Mouse (Mus musculus) embryonic facial prominence, embryonic 12.5 days (tissue): ENCODE results near the gene Gle1. TPM values are rescaled to one million over a fixed set of nuclear protein-coding genes. Genes with fewer than 3 reads are reported as not detected.
A peak's percentile ranks its signal among the peaks of the same experiment; 100 is the strongest.
"Not testable (repeated sequence)": the region's sequence is repeated elsewhere in the genome, so short reads cannot be mapped to it uniquely, and the experiment has no call there.

ENCODE experiments used
- ATAC-seq: fragments of 200-750 bp; cut with Nextera tagmentation; 2 replicates; pipeline ENCODE4 v1.8.0; 2017; ENCODE audit not compliant: insufficient number of reproducible peaks, insufficient read depth, low FRiP score, low TSS enrichment
- H3K27ac ChIP-seq: fragments of 300-500 bp; sonication (generic); 2 replicates; pipeline ENCODE4 v1.5.1; 2016; ENCODE audit warnings: mild to moderate bottlenecking
- H3K27me3 ChIP-seq: fragments of 300-500 bp; sonication (generic); 2 replicates; pipeline ENCODE4 v1.6.1; 2016; ENCODE audit warnings: mild to moderate bottlenecking, moderate library complexity
- H3K36me3 ChIP-seq: fragments of 300-500 bp; sonication (generic); 2 replicates; pipeline ENCODE4 v1.6.1; 2016; ENCODE audit warnings: mild to moderate bottlenecking
- H3K4me1 ChIP-seq: fragments of 300-500 bp; sonication (generic); 2 replicates; pipeline ENCODE4 v1.6.1; 2016
- H3K4me2 ChIP-seq: fragments of 300-500 bp; sonication (generic); replicated peaks from 2 replicates; pipeline ENCODE4 v1.6.1; 2016; ENCODE audit warnings: mild to moderate bottlenecking, moderate library complexity
- H3K4me3 ChIP-seq: fragments of 300-500 bp; sonication (generic); 2 replicates; pipeline ENCODE4 v1.5.1; 2016; ENCODE audit warnings: mild to moderate bottlenecking
- H3K9ac ChIP-seq: fragments of 300-500 bp; sonication (generic); 2 replicates; pipeline ENCODE4 v1.6.1; 2016; ENCODE audit warnings: mild to moderate bottlenecking, moderate library complexity
- H3K9me3 ChIP-seq: fragments of 300-500 bp; sonication (generic); 2 replicates; pipeline ENCODE4 v1.6.1; 2016; ENCODE audit warnings: mild to moderate bottlenecking, moderate library complexity
- WGBS: fragments of 180-500 bp; shearing (Covaris S2); methylation state at CpG from one replicate; pipeline ENCODE4 v1.1.7; 2016; 5-methylcytosine and 5-hydroxymethylcytosine counted together
- polyA plus RNA-seq: library from polyadenylated mRNA; unstranded; fragments of >200 nt; fragmentation: Nextera tagmentation; extraction: Ambion mirVana; gene quantifications from 2 replicates; pipeline ENCODE4 v1.2.1, GENCODE M21; 2016

Gle1 gene
- 69.3 and 72.3 TPM in 2 replicates for polyA plus RNA-seq

DNA sequence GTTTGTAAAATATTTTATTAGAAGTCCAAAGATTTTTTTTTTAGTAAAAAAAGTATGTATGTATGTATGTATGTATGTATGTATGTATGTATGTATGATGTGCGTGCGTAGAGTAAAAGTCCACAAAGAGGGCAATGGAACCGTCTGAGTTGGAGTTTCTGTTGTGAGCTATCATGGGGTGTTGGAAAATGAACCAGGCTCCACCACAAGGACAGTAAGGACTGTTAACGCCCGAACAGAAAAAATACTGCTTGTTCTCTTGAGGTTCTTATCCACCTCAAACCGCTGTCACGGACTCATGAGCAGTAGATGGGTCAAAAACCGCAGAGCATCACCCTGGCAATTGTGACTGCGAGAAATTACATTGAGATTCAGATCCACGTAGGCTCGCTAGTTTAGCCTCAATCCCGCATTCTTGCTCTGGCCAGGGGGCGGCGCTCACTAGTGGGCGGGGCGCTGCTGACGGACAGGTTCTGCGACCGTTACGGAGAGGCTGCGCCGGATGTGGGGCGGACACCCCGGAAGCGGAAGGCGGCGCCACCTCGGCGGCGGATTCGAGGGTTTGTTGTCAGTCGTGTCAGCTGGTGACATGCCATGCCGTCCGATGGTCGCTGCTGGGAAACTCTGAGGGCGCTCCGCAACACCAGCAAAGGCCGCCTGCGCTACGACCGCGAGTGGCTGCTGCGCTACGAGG, at the start of gene Gle1:
Gene Gle1 (plus strand): TSS at position 521 of the 694 bp plus-strand sequence.
- H3K27me3 ChIP-seq: no peaks in the 10 kb centered on the region
- WGBS: 3% methylated on average over 44 of the region's 44 CpGs
- peak within 1 kb of the TSS; percentile 69 for H3K4me2 ChIP-seq
- H3K4me1 ChIP-seq: peaks cover 5% of the 10 kb centered on the region
- no peaks in the 10 kb centered on the region for H3K9me3 ChIP-seq
- peak within 1 kb of the TSS; percentile 70 for H3K9ac ChIP-seq
- H3K36me3 ChIP-seq: peaks cover 39% of the 10 kb centered on the region
- ATAC-seq: peak; percentile 95
- H3K4me3 ChIP-seq: peak within 1 kb of the TSS; percentile 88
- H3K27ac ChIP-seq: peak within 1 kb of the TSS; percentile 83

DNA sequence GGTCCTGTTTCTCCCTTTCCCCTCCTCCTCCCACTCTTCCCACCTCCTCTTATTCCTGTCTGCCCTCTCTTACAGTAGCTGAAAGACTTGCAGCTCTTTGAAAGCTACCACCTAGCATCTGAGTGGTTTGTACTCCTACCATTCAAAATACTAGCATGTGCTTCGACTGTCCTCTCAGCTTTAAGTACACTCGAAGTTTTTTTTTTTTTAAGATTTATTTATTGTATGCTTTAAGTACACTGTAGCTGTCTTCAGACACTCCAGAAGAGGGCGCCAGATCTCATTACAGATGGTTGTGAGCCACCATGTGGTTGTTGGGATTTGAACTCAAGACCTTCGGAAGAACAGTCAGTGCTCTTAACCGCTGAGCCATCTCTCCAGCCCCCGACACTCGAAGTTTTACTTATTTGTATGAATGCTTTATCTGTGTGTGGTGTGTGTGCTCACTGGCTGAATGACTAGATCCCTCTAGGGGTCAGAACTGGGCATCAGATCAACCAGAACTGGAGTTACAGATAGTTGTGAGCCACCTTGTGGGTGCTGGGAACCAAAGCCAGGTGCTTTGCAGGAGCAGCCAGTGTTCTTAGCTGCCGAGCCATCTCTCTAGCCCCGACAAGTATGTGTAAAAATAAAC, 48.5 kb upstream of the Gle1 start:
- H3K4me3 ChIP-seq, ATAC-seq, H3K36me3 ChIP-seq, H3K9me3 ChIP-seq, H3K9ac ChIP-seq, H3K27me3 ChIP-seq, H3K27ac ChIP-seq, H3K4me2 ChIP-seq: not testable (repeated sequence)
- WGBS: 83% methylated on average over 9 of the region's 9 CpGs
- H3K4me1 ChIP-seq: peaks cover 15% of the 10 kb centered on the region

DNA sequence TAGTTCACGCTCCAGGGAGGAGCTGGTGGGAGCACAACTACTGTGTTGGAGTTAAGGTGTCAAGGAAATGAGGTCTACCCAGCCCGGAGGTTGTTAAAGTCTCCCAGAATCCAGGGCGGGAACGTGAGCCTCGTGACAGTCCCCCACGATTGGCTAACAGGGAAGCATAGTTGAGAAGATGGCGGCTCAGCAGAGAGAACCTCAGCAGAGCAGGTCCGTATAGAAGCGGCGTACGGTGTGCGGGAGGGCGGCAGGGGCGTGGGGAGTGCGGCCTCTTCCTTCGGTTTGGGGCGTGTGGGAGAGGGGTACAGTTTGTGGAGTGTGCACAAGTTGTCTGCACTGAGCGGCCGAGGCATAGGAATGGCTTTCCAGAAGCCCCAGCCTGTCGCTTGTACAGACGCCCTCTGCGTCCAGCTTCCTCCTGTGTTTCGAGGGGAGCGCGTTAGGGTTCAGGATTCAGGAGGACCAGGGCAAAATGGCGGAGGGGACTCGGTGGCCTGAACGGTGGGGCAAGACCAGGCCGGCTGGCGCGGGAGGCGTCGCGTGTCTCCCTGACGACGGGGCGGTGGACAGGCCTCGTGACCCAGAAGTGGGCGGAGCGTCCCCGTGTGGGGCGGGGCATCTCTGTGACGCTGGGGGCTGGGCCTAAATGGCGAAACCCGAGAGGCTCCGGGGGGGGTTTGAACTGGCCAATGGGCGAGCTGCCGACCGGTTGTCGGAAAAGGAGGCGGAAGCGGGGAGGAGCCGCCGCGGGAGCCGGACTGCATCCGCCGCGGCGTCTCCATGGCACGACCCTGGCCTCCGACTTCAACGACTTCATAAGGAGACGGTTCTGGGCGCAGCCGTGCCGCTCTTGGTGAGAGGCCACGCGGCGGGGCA, 45.9 kb upstream of the Gle1 start, which contains the start of gene Odf2:
Gene Odf2 (plus strand): TSS at position 156 of the 879 bp plus-strand sequence.
- under 1% methylated on average over 70 of the region's 70 CpGs for WGBS
- ATAC-seq: peak; percentile 82
- H3K27ac ChIP-seq: peak within 1 kb of the TSS; percentile 86

DNA sequence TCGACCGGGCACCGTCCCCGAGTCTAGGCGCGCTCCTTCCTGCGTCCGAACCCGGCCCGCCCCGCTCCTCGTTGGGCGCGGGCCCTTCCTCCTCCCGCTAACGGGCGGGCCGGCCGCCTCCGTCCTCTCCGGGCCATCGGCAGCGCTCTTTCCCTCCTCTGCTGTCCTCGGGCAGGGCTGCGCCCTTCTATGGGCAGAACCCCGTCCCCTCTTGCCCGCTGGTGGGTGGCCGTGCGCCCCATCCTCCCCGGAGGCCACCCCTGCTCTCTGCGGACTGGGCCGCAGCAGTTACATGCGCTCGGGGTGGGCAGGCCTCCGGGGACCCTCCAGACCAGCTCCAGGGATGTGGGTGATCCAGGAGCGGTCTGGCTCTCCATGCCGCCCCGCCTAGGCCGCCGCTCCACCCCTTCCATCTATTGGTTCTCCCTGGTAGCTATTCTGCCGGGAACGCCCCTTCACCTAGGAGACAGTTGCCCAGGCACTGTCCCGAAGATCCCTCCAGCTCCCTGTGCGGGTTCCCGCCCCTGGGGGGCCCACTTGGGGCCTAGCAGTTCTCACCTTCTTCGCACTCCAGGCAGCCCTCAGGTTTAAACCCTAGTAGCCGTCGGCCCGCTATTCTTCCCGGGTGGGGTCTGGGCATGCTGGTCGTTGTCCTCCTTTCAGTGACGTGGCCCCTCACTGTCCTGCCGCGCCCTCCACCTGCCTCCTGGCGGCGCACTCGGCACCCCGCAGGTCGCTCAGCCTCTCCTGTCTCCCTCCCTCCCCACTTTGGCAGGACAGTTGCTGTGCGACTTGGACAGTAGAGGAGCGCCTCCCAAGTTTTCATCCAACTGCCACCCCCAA, 45.0 kb upstream of the Gle1 start:
- WGBS: under 1% methylated on average over 59 of the region's 61 CpGs
- Histone ChIP-seq H3K4me1 (peaks cover 15% of the 10 kb centered on the region), H3K27me3 (no peaks in the 10 kb centered on the region), H3K9me3 (no peaks in the 10 kb centered on the region), H3K4me3 (peak overlapping the region; percentile 97), H3K9ac (peak overlapping the region; percentile 91), H3K27ac (peak overlapping the region; percentile 86), H3K36me3 (peaks cover 32% of the 10 kb centered on the region), H3K4me2 (peak overlapping the region; percentile 92)
- ATAC-seq: peak; percentile 89

More for the DNA sequence above, 45.9 kb upstream of the Gle1 start, which contains the start of gene Odf2:
- Histone ChIP-seq H3K36me3 (peaks cover 23% of the 10 kb centered on the region), H3K9ac (peak within 1 kb of the TSS; percentile 91), H3K9me3 (no peaks in the 10 kb centered on the region), H3K4me1 (peaks cover 15% of the 10 kb centered on the region), H3K27me3 (no peaks in the 10 kb centered on the region), H3K4me2 (peak within 1 kb of the TSS; percentile 92), H3K4me3 (peak within 1 kb of the TSS; percentile 97)

DNA sequence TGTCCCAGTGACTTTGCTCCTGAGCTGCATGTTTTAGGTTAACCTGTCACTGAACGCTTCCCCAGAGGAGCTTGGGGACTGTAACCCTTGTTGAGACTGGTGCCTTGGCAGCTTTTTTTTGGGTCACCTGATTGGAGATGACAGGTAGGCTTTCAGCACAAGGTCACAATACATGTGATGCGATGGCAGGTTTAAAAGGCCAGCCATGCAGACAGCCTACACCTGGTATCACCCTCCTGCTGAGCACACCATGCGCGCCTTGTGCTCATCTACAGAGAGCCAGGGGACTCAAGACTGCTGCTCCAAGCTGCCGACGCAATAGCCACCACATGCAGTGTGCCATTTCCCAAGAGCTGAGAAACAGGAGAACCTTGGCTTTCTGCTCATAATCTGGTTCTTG, 43.5 kb upstream of the Gle1 start:
- peaks cover 45% of the 10 kb centered on the region for H3K36me3 ChIP-seq
- ATAC-seq: no peak
- 89% methylated on average over 6 of the region's 6 CpGs for WGBS

DNA sequence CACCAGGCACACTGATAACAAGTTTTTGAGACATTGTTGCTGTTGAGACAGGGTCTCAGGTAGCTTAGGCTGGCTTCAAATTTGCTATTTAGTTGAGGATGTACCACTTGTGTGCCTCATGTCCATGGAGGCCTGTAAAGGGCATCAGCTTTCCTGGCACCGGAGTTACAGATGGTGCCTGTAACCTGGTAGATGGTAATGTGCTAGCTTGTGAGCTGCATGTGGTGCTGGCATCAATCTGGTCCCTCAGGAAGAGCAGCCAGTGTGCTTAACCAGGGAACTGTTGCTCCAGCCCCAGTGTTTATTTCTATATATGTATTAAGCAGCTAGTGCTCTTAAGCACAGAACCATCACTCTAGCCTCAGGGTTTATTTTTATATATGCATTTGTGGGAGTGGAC, 39.2 kb upstream of the Gle1 start:
- 91% methylated on average over 1 of the region's 1 CpGs for WGBS
- Histone ChIP-seq H3K36me3 (peaks cover 87% of the 10 kb centered on the region), H3K27me3 (no peaks in the 10 kb centered on the region), H3K4me3 (no peak overlapping the region), H3K4me2 (no peak overlapping the region), H3K27ac (no peak overlapping the region), H3K4me1 (peaks cover 4% of the 10 kb centered on the region), H3K9me3 (no peaks in the 10 kb centered on the region), H3K9ac (no peak overlapping the region)
- no peak for ATAC-seq

More for the DNA sequence above, 43.5 kb upstream of the Gle1 start:
- Histone ChIP-seq H3K4me2 (no peak overlapping the region), H3K4me3 (no peak overlapping the region), H3K9ac (no peak overlapping the region), H3K4me1 (peaks cover 15% of the 10 kb centered on the region), H3K9me3 (no peaks in the 10 kb centered on the region), H3K27me3 (no peaks in the 10 kb centered on the region), H3K27ac (no peak overlapping the region)

DNA sequence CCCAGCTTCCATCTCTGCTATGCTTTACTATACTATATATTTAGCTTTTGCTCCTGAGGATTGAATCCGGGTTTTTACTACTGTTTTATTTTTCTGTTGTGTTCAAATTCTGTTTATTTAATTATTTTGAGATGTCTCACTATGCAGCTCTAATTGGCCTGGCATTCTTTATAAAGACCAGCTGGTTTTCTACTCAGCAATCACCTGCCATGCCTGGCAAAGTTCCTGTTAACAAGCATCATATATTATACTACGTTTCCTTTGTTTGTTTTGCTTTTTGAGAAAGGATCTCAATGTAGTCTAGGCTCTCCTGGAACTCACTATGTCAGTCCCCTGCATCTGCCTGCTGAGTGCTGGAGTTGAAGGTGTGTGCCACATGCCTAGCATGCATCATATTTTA, 37.9 kb upstream of the Gle1 start:
- H3K4me3 ChIP-seq: no peak overlapping the region
- no peak overlapping the region for H3K9ac ChIP-seq
- no peaks in the 10 kb centered on the region for H3K9me3 ChIP-seq
- no peaks in the 10 kb centered on the region for H3K27me3 ChIP-seq
- no peaks in the 10 kb centered on the region for H3K4me1 ChIP-seq
- 84% methylated on average over 2 of the region's 2 CpGs for WGBS
- ATAC-seq: no peak
- H3K27ac ChIP-seq: no peak overlapping the region
- H3K36me3 ChIP-seq: peaks cover 95% of the 10 kb centered on the region
- no peak overlapping the region for H3K4me2 ChIP-seq

DNA sequence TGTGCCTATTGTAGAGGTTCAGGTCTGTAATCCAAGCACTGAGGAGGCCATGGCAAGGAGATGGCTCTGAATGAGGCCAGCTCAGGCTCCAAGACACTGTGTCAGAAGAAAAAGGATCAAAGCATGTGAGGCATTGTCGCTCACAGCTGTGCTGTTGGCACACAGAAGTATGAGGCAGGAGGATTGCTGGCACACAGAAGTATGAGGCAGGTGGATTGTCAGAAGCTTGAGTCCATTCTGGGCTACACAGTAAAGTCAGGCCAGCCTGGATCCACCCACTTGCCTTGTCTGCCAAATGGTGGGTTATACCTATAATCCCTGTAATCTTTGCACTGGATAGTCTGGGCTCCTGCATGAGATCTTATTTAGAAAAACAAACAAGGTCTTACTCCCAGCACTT, 37.1 kb upstream of the Gle1 start:
- no peaks in the 10 kb centered on the region for H3K4me1 ChIP-seq
- H3K27me3 ChIP-seq: no peaks in the 10 kb centered on the region
- no peak overlapping the region for H3K9ac ChIP-seq
- no peak for ATAC-seq
- peaks cover 95% of the 10 kb centered on the region for H3K36me3 ChIP-seq
- no peak overlapping the region for H3K27ac ChIP-seq
- no peaks in the 10 kb centered on the region for H3K9me3 ChIP-seq
- no peak overlapping the region for H3K4me3 ChIP-seq
- WGBS: 86% methylated on average over 1 of the region's 1 CpGs
- no peak overlapping the region for H3K4me2 ChIP-seq

DNA sequence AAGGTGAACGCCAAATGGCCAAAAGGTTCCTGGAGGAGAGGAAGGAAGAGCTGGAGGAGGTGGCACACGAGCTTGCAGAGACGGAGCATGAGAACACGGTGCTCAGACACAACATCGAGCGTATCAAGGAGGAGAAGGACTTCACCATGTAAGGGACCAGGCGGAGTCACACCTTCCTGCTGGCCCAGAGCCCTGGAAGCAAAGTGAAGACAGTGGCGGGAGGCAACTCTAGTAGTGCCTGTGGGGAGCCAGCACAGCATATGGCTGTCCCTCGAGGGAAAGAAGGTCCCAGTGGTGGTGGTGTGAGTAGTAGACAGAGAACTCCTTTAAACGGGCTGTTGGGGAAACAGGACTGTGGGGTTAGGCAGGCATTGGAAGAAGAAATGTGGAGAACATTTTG, 33.0 kb upstream of the Gle1 start:
- WGBS: 91% methylated on average over 10 of the region's 10 CpGs
- ATAC-seq: no peak
- Histone ChIP-seq H3K27me3 (no peaks in the 10 kb centered on the region), H3K36me3 (peaks cover 97% of the 10 kb centered on the region), H3K4me1 (no peaks in the 10 kb centered on the region), H3K9ac (no peak overlapping the region), H3K4me2 (no peak overlapping the region), H3K4me3 (no peak overlapping the region), H3K9me3 (no peaks in the 10 kb centered on the region), H3K27ac (no peak overlapping the region)

DNA sequence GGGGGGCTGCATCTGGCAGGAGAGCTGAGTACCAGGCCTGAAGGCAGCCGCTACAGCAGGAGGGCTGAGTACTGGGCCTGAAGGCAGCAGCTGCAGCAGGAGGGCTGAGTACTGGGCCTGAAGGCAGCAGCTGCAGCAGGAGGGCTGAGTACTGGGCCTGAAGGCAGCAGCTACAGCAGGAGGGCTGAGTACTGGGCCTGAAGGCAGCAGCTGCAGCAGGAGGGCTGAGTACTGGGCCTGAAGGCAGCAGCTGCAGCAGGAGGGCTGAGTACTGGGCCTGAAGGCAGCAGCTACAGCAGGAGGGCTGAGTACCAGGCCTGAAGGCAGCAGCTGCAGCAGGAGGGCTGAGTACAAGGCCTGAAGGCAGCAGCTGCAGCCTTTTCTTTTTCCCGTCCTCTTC, 27.1 kb upstream of the Gle1 start:
- not testable (repeated sequence) for H3K4me1 ChIP-seq, ATAC-seq, H3K9me3 ChIP-seq, H3K27ac ChIP-seq, H3K9ac ChIP-seq, H3K4me3 ChIP-seq, H3K4me2 ChIP-seq, H3K27me3 ChIP-seq
- 94% methylated on average over 2 of the region's 2 CpGs for WGBS
- peaks cover 85% of the 10 kb centered on the region for H3K36me3 ChIP-seq

DNA sequence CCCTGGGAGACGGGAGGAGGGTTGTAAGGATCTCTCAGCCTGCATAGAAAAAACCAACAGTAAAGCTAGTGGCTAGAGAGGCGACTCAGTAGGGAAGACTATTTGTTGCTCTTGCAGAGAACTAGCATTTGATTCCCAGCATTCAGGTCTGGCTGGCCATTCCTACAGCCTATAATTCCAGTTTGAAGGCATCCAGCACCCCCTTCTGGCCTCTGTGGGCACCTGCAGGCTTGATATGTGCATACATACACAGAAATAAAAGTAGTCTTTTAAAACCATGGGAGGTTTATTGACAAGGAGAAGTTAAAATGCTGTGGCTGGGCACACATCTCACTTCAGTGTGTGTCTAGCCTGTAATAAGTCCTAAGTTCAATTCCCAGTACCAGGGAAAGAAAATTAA, 25.2 kb upstream of the Gle1 start:
- Histone ChIP-seq H3K9ac (no peak overlapping the region), H3K27me3 (no peaks in the 10 kb centered on the region), H3K4me1 (no peaks in the 10 kb centered on the region), H3K9me3 (no peaks in the 10 kb centered on the region), H3K4me3 (no peak overlapping the region), H3K36me3 (peaks cover 84% of the 10 kb centered on the region), H3K4me2 (no peak overlapping the region), H3K27ac (no peak overlapping the region)
- WGBS: 89% methylated on average over 2 of the region's 2 CpGs
- no peak for ATAC-seq
